Mouse (Mus musculus) spleen, postnatal 36 days (tissue): ENCODE results near the gene Txk.

Source experiments
- DNase-seq, 2 experiments: peaks; one replicate each; pipeline ENCODE4 v3.0.0; 2022; ENCODE audit warnings: low spot score in 2 of 2, mixed read lengths in 1 of 2

Txk gene

DNA sequence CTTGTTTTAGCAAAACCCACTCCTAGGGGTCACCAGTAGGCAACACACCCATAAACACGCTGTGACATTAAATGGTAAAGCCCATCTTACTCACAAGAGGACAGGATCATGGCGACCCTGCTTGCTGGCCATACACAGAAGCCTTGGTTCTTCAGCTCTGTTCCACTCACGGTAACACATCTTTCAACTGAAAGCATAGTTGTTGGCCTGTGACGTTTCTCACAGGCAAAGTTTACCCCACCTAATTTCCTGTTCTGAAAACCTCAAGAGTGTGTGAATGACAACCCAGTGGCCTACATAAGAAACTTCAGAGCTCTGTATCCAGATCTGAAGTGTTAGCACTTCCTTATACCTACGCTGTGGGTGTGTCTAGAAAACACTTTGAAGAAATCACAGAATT lies at the start of gene Txk:
TSS of gene Txk (minus strand) at position 193 of the 400 bp plus-strand sequence.
- peak; percentile 64 to 65 for DNase-seq

DNA sequence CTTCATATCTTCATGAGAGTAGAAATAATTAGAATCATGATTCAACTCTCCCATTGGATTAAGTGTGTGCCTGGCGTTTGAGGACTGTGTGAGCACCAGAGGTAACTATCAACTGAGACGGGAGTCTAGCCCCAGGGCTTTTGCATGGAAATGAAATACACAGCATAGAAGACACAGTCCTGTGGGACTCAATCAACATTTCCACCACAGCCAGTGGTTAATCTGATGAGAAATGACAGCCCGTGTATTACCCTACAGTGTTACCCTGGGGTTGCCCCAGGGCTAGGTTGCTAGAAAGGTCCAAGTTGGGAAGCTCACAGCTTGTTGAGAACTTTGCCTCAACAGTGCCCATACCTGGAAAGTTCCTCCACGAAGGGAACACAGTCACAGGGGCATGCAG lies 46.0 kb upstream of the Txk start:
- DNase-seq, result no peak

- peak; percentile 64 to 67 for DNase-seq
Measured at GRCm38 (mm10) chr5:72796186-72796613, 43.6 kb upstream of the Txk start.

DNA sequence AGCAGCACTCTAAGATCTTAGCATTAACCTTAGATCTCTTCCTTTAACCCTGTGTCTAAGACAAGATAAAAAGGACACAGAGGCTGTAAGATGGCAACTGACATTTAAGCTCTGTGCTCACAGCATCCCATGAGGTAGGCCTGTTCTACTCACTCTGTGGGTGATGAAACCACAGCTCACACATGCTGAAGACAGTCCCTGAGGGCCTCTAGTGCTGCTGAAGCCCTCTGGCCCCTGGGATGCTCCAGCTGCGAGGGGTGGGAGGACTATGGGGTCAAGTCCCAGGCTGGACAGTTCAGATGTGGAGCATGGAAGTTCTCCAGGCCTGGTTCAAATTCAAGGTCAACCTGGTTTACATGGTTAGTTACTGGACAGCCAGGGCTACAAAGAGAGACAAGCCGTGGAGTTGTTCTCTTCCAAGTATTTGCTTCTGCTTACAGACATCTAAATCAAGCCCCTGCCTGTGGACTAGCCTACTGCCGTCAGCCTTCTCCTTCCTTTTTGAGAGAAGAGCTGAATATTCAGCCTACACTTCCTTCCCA lies 40.8 kb upstream of the Txk start:
- no peak for DNase-seq

- DNase-seq, result no peak
Measured at GRCm38 (mm10) chr5:72791789-72792188, 39.2 kb upstream of the Txk start.

DNA sequence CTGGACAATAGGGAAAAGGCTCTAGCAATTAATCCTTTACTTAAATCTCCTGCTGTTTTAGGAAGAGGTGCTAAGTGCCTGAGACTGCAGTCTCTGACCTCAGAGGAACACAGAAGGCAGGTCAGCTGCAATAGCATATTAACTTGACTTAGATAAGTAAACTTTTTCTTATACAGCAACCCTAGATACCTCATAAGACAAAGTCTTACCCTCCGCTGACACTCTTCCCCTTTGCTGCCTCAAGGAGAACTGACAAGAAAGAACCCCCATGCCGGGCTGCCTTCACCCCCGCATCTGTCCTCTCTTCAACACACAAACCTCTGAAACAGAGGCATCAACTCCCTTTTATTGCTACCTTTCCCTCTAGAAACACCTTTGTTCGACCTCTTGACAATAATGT lies 38.8 kb upstream of the Txk start:
- no peak for DNase-seq

- DNase-seq, result no peak
Measured at GRCm38 (mm10) chr5:72785451-72785850, 32.9 kb upstream of the Txk start.

GRCm38 (mm10) chr5:72784719-72785118 lies 32.1 kb upstream of the Txk start:
- no peak for DNase-seq

GRCm38 (mm10) chr5:72783957-72784356 lies 31.4 kb upstream of the Txk start:
- no peak for DNase-seq

- DNase-seq, result no peak
Measured at GRCm38 (mm10) chr5:72783123-72783522, 30.5 kb upstream of the Txk start.

GRCm38 (mm10) chr5:72781776-72782175 lies 29.2 kb upstream of the Txk start:
- no peak for DNase-seq

DNA sequence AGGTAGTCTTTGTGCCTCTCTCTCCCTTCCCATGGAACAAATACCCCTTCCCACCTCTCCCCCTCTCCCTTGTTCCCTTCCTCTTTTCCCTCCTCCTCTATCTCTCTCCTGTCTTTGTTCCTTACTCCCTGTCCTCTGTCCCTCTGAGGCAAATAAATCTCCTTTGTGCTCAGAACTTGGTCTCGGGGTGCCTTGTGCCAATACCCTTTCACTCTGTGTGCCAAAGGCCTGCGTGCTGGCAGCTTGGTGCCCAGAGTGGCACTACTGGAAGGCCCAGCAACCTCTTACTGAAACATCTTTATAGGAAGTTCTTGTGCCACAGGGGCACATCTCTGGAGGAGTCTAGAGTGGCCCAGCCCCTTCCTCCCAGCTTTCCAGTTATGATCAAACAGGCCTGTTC lies 24.0 kb upstream of the Txk start:
- DNase-seq, result no peak

DNA sequence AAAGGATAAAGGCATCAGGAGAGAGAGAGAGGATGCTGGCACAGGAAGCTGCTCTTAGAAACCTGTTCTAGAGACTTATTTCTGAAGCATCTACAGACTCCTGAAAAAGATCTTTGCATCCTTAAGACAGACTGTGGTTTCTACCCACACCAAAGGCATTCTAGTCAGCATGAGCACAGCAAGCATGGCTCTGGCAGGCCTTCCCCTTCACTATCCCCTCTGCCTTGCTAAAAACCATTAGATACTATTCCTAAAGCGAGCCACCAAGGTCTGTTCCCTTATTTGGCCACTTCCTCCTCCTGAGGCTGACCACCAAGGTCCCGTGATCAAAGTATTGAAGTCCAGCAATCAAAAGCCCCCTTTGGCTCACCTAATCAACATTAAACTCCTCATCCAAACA lies 23.6 kb upstream of the Txk start:
- DNase-seq, result no peak

GRCm38 (mm10) chr5:72769841-72770240 lies 17.3 kb upstream of the Txk start:
- DNase-seq, result no peak

DNA sequence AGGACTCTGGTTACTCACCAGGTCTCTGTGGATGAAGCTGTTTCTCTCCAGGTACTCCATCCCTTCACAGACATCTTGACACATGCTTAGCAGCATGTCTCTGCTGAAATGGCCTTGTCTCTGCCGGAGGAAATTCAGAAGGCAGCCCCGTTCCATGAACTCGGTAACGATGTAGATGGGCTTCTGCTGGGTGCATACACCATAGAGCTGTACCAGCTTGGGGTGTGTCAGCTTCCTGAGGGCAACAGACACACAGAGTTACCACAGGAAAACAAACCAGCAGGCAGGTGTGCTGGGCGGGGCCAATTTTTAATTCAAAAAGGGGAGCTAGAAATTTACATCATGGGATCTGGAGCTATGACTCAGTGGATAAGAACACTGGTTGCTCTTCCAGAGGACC lies 11.0 kb upstream of the Txk start:
- DNase-seq, result peak; percentile 48 to 54

- DNase-seq, result peak; percentile 38 to 62
Measured at GRCm38 (mm10) chr5:72763025-72763424, 10.4 kb upstream of the Txk start.

GRCm38 (mm10) chr5:72761758-72762157 lies 9.2 kb upstream of the Txk start:
- no peak for DNase-seq

DNA sequence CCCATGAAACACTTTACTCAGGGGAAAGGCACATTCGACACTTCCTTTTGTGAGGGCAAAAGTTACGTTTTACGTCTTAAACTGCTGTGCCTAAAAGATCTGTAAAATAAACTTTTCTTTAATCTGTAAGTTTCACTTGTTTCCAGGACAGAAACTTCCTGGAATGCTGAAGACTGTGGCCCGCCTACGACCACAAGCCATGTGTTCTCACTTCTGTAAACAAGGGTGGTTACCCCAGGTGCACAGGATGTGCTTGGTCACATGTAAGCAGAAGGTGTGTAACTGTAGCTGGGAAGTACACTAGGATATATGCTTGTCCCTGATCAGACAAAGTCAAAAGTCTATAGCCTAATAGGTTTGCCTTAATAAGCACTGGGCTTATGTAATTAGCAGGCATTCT lies 8.7 kb upstream of the Txk start:
- DNase-seq, result peak; percentile 67 to 71

GRCm38 (mm10) chr5:72758925-72759924 lies 6.6 kb upstream of the Txk start:
- DNase-seq, result no peak

DNA sequence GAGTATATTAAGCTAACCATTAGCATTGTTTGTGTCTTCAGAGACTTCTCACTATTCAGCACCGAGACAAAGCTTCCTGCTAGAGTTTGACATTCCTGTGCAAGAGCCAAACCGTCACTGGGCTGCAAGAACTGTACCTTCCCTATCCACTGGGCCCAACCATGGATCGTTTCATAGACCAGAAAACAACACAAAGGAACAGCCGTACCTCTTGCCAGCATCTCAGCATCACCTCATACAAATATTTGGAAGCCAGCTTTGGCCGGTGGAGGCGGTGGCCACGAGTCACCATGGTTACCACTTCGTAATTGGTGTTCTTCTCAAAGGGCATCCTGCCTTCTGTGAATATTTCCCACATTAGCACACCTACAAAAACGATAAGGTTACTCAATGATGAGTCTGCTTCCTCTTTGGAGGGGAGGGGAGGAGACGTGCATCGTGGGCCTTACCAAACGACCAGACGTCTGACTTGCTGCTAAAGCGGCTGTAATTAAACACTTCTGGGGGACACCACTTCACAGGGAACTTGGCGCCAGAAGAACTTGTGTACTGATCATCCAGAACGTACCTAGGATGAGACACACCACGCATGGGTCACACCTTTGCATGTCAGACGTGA lies 4.7 kb upstream of the Txk start:
- DNase-seq, result no peak

- no peak for DNase-seq
Measured at GRCm38 (mm10) chr5:72755941-72756340, 3.4 kb upstream of the Txk start.

GRCm38 (mm10) chr5:72755035-72755434 lies 2.5 kb upstream of the Txk start:
- no peak for DNase-seq
